Mouse (Mus musculus): Measurements from ENCODE around the gene Gm21992. TPM values are rescaled to one million over a fixed set of nuclear protein-coding genes. Genes with fewer than 3 reads are reported as not detected.

The Gm21992 gene
- 28.3 TPM for polyA plus RNA-seq (2017; shearing (Covaris generic))

DNA sequence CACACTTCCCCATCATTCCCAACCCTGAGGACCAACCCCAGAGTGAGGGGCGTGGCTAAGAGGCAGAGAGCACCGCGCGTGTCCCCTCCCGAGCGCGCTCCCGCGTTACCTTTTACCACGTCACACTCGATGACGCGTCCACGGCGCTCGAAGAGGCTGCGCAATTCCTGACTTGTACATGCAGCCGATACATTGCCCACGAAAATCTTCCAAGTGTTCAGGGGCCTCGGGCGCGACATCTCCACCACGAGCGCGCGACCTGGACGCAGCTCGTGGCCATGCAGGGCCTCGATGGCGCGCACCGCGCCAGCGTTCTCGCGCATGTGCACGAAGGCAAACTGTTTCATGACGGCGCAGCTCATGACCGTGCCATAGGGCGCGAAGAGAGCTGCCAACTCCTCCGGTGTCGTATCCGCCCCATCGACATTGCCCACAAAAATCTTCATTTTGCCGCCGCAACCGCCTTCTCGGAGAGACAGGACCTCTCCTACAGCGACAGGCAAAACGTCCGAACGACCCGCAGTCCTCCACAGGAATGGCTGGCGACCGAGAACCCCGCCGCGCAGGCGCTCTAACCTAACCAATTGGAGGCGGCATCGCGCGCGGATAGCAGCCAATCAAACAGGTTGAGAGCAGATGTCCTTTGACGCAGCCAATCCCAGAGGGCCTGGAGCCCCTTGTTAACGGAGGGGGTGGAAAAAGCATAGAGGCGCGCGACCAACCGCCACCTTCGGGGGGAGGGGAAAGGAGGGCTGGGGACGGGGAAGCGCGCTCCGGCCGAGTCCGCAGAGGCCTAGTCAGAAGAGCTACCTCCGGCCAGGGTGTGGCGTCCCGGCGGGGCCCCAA is at the start of gene Gm21992, which contains the start of gene Rbm14:
Gene Gm21992, minus strand, starts transcription at position 550 of the 846 bp plus-strand sequence.
Gene Rbm14, minus strand, starts transcription at position 572 of the 846 bp plus-strand sequence.

GRCm38 (mm10) chr19:4854552-4855469 is 43.4 kb upstream of the Gm21992 start, which contains the start of gene Ctsf:
Gene Ctsf (plus strand): TSS chr19:4855130.

GRCm38 (mm10) chr19:4839149-4839548 is 27.7 kb upstream of the Gm21992 start, which contains the start of the genes Ccs and Ccdc87:
Gene Ccs (minus strand): TSS chr19:4839332.
Gene Ccdc87 (plus strand): TSS chr19:4839366.

DNA sequence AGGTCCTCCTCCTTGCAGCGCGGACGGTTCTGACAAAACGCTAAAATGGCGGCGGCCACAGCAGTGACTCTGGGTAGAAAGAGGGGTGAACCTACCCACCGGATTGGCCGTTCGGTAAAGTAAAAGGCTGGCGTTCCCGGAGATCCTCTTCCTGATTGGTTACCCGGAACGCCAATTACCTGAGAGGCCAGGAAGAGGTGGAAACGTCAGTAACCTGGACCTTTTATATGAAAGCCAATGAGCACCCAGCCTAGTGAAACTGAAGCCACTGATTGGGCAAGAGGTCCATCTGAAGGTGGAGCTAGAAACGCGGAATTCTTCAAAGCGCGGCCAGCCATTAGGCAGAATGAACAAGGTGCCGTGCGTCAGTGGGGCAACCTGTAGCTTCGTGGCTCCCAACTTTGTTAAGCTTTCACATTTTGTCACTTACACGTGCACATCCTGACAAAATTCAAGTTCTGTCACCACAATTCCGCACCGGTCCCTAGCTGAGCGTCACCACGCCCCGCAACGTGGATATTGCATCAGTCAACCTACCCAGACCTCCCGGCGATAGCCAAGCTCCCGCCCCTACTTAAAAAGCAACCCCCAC is 17.5 kb downstream of the Gm21992 start, which contains the start of gene Rbm4:
Gene Rbm4, minus strand, starts transcription at position 71 of the 592 bp plus-strand sequence.

GRCm38 (mm10) chr19:4756193-4756911 is 55.1 kb downstream of the Gm21992 start, which contains the start of gene Rbm4b:
Gene Rbm4b (plus strand): TSS chr19:4756497.

GRCm38 (mm10) chr19:4711098-4711600 is 100.3 kb downstream of the Gm21992 start, which contains the start of gene Sptbn2:
Gene Sptbn2 (plus strand): TSS chr19:4711167.

GRCm38 (mm10) chr19:4698205-4698677 is 113.2 kb downstream of the Gm21992 start, which contains the start of gene Gm960:
Gene Gm960 (minus strand): TSS chr19:4698668.

Other genes with a start within 250 kb of the Gm21992 start
- 1.2 TPM for gene Lrfn4, start 195.9 kb downstream of the Gm21992 start, polyA plus RNA-seq (2017; shearing (Covaris generic))
- gene Rce1, start 186.0 kb downstream of the Gm21992 start, polyA plus RNA-seq (2017; shearing (Covaris generic)), result 74.5 TPM
- gene Gm960, start 112.9 kb downstream of the Gm21992 start, polyA plus RNA-seq (2017; shearing (Covaris generic)), result 0.34 TPM
- 0.36 TPM for gene Sptbn2, start 100.4 kb downstream of the Gm21992 start, polyA plus RNA-seq (2017; shearing (Covaris generic))
- 41.6 TPM for gene Rbm4b, start 55.1 kb downstream of the Gm21992 start, polyA plus RNA-seq (2017; shearing (Covaris generic))
- gene Rbm4, start 17.7 kb downstream of the Gm21992 start, polyA plus RNA-seq (2017; shearing (Covaris generic)), result 47.6 TPM
- 62.4 TPM for gene Rbm14, start within 50 bp of the Gm21992 start, polyA plus RNA-seq (2017; shearing (Covaris generic))
- 128 TPM for gene Ccs, start 27.7 kb upstream of the Gm21992 start, polyA plus RNA-seq (2017; shearing (Covaris generic))
- 0.14 TPM for gene Ccdc87, start 27.8 kb upstream of the Gm21992 start, polyA plus RNA-seq (2017; shearing (Covaris generic))
- gene Ctsf, start 43.5 kb upstream of the Gm21992 start, polyA plus RNA-seq (2017; shearing (Covaris generic)), result 2.9 TPM
- gene Actn3, start 66.3 kb upstream of the Gm21992 start, polyA plus RNA-seq (2017; shearing (Covaris generic)), result 0.18 TPM
- gene Zdhhc24, start 67.1 kb upstream of the Gm21992 start, polyA plus RNA-seq (2017; shearing (Covaris generic)), result 7.5 TPM
- gene Bbs1, start 95.0 kb upstream of the Gm21992 start, polyA plus RNA-seq (2017; shearing (Covaris generic)), result 0.79 TPM
- gene Dpp3, start 116.7 kb upstream of the Gm21992 start, polyA plus RNA-seq (2017; shearing (Covaris generic)), result 108 TPM
- 0.56 TPM for gene Peli3, start 131.5 kb upstream of the Gm21992 start, polyA plus RNA-seq (2017; shearing (Covaris generic))
- 74.6 TPM for gene Mrpl11, start 150.5 kb upstream of the Gm21992 start, polyA plus RNA-seq (2017; shearing (Covaris generic))
- 0.71 TPM for gene Npas4, start 178.7 kb upstream of the Gm21992 start, polyA plus RNA-seq (2017; shearing (Covaris generic))
- 2.2 TPM for gene Slc29a2, start 212.2 kb upstream of the Gm21992 start, polyA plus RNA-seq (2017; shearing (Covaris generic))
- 16.9 TPM for gene B4gat1, start 227.2 kb upstream of the Gm21992 start, polyA plus RNA-seq (2017; shearing (Covaris generic))
- gene AC124502.3, start 227.3 kb upstream of the Gm21992 start, polyA plus RNA-seq (2017; shearing (Covaris generic)), result 1.6 TPM
- 85.3 TPM for gene Brms1, start 229.7 kb upstream of the Gm21992 start, polyA plus RNA-seq (2017; shearing (Covaris generic))
- gene Rin1, start 238.9 kb upstream of the Gm21992 start, polyA plus RNA-seq (2017; shearing (Covaris generic)), result 0.51 TPM